Mouse (Mus musculus) T-helper 2 cell (primary cell): ENCODE measurements at regions not wholly inside any gene's neighbourhood (a gene's known extent, or its start where the extent isn't known, plus 50 kb on each side); places are given as distances from the start of the nearest gene placed in this dataset.

Source experiments
- in situ Hi-C: fragments of 300-600 bp; cut with MboI, MseI; formaldehyde crosslinking; loops from one replicate; pipeline ENCODE4 v1.15.1; 2025; ENCODE audit warnings: high pct_unique_total_duplicates

- in situ Hi-C loops: no loop called here
These were observed 186.8 kb downstream of the Katnal1 start for GRCm38 (mm10) chr5:148742158-148742835.

GRCm38 (mm10) chr5:148741267-148742004, 187.7 kb downstream of the Katnal1 start:
- in situ Hi-C loops: no loop called here

DNA sequence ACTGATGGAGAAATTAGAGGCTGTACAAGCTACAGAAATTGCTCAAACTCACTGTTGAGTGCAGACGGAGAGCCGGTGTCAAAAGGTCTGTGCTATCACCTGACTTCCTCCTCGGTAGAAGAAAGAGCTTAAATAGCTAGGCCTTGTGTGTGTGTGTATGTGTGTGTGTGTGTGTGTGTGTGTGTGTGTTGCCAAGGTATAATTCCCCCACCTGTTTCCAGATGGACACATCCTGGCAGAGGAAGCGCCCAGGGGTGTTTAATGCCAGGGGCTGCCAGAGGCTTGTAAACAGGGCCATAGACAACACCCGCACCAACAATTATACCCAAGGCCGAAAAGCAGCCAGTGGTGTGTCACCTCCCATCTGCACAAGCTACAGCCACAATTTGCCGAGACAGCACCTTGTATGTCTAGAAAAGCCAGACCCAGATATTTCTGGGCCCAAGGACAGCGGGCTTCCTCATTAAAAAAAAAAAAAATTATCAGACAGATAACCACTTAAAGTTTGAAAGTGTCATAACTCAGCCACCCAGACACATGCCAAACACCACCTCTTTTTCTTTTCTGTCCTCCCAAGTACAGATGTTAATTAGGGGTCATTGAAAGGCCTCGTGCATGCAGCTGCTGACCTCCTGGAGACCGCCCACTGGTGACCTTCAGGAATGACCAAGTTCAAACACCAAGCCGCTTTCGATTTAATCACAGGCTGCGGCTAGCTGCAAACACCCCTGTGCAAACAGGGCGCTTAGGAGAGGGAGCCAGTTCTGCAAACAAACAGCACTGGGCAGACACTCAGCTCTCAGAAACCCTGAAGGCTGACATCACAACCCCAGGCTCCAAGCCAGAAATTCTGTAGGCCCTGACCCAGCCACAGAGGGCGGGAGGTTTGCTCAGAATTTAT, 188.0 kb upstream of the Ubl3 start:
- in situ Hi-C loops: no loop called here

DNA sequence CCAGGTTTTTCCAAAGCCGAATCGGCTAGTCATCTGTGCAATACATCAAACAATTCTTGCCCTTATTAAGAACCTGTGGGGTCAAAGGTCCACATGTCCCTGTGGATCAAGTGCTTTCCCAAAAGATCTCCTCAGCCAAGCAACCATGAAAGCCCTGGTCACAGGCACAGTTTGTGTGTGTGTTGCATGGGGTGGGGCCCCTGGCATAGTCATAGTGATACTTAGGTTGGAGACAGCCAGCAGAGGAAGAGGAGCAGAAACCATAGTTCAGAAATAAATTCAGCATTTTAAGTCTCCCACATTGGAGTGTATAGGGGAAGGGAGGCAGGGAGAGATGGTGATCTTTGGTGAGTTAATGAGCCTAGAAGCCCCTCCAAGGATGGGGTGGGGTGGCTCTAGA, 187.1 kb upstream of the Ubl3 start:
- in situ Hi-C loops: no loop called here

- in situ Hi-C loops: no loop called here
These were observed 186.6 kb upstream of the Ubl3 start for GRCm38 (mm10) chr5:148739141-148739540.

DNA sequence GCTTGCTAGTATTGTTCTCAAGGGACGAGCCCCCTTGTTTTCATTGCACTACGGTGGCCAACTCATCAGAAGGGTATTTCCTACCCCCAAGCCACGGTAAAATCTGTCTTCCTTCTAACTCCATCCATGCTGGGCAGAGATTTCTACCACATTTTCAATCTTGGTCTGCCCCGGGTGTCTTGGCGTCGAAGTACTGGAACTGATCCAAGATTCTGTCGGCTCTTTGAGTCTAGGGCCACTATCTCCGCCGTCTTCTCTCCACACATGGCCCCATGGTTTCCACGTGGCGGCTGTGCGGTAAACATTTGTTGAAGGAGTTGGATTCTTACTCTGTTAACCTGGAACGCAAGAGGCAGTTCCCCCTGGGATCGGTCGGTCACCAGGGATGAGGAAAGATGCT, 177.0 kb upstream of the Ubl3 start:
- in situ Hi-C loops: no loop called here

DNA sequence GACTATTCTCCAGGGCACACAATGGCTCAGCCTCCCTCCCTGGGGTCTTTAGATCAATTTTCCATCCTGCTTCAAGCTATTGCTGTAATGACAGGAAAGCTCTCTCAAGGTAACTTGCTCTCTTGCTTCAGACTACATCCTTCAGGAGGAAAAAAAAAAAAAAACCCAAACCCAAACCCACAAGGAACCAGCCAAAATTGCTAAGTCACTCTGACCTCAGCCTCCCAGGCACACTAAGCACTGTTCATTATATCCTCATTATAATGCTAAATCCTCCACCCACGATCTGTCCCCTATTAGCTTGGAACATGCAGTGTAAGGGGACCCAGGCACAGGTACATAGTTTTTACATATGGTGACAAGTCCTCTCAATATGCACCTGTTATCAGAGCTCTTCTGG, 175.9 kb upstream of the Ubl3 start:
- in situ Hi-C loops: no loop called here

GRCm38 (mm10) chr5:148726442-148726841, 173.9 kb upstream of the Ubl3 start:
- in situ Hi-C loops: no loop called here

- in situ Hi-C loops: no loop called here
These were observed 171.9 kb upstream of the Ubl3 start for GRCm38 (mm10) chr5:148724470-148724869.

DNA sequence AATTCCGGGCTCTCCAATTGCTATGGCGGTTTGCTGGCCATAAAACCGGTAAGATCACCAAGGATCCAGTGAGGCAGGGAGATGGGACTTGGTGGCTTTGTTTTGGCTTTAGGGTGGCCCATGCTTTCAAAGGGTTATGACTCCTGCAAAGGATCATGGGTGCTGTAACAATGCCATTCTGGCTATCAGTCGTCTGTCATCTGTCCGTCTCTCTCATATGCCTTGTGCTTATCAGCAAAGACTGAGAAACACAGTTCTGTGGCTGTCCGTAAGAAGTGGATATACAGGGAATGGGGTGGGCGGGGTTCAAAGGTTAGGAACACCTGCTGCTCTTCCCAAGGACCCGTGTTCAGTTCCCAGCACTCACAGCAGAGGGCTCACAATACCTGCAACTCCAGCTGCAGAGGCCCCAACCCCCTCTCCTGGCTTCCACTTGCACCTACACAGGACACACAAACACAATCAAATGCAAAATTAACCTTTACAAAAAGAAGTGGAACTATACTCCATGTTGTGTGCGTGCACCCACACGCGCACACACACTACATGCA, 171.2 kb upstream of the Ubl3 start:
- in situ Hi-C loops: no loop called here

- in situ Hi-C loops: no loop called here
These were observed 168.0 kb upstream of the Ubl3 start for GRCm38 (mm10) chr5:148720604-148721003.

DNA sequence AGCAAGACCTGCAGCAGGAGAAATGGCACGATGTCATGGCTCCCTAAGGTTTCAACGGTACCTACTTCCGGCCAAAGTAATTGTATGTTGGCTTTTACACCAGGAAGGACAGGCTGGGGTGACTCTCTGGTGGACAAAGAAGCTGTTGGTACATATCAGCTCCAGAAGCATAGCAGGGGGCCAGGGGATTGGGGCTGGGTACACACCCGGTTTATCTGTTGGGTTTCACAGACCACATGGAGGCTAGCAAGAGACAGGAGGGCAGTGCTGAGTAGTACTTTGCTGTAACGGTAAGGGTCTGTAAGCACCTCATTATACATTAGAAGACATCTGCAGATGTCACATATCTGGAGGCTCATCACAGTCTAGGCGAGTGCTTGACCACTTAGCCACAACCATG, 164.0 kb upstream of the Ubl3 start:
- in situ Hi-C loops: no loop called here

- in situ Hi-C loops: no loop called here
These were observed 162.8 kb upstream of the Ubl3 start for GRCm38 (mm10) chr5:148715218-148715991.

DNA sequence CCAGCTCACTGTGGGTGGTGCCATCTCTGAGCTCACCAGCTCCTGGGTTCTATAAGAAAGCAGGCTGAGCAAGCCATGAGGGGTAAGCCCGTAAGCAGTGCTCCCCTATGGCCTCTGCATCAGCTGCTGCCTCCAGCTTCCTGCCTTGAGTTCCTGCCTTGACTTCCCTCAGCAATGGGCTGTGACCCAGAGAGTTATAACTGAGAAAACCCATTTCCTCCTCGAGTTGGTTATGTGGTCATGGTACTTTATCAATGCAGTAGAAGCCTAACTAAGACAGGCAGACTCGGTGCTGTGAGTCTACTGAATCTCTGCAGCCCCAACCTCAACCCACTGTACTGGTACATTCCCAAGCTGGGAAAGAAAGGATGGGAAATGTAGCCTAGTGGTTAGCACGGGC, 162.2 kb upstream of the Ubl3 start:
- in situ Hi-C loops: no loop called here

- in situ Hi-C loops: no loop called here
These were observed 161.2 kb upstream of the Ubl3 start for GRCm38 (mm10) chr5:148713796-148714195.

DNA sequence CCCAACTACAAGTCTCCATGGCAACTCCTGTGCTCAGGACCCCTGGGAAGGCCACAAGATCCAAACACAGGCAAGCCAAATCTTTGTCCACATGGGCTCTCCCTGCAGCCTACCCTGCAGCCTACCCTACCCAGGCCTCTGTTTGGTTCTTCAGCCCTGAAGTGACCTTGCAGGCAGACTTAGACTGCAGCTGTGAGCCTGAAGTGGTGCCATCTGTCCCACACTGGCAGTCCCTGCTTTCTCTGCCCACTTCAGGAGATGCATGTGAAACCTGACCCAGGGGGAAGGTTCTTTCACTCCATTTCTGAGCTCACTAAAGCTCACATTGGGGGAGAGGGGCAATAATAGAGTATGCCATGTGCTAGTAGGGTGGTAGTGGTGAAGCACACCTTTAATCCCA, 160.4 kb upstream of the Ubl3 start:
- in situ Hi-C loops: no loop called here

GRCm38 (mm10) chr5:148711570-148711969, 159.0 kb upstream of the Ubl3 start:
- in situ Hi-C loops: no loop called here

GRCm38 (mm10) chr5:148709111-148709771, 156.7 kb upstream of the Ubl3 start:
- in situ Hi-C loops: no loop called here

DNA sequence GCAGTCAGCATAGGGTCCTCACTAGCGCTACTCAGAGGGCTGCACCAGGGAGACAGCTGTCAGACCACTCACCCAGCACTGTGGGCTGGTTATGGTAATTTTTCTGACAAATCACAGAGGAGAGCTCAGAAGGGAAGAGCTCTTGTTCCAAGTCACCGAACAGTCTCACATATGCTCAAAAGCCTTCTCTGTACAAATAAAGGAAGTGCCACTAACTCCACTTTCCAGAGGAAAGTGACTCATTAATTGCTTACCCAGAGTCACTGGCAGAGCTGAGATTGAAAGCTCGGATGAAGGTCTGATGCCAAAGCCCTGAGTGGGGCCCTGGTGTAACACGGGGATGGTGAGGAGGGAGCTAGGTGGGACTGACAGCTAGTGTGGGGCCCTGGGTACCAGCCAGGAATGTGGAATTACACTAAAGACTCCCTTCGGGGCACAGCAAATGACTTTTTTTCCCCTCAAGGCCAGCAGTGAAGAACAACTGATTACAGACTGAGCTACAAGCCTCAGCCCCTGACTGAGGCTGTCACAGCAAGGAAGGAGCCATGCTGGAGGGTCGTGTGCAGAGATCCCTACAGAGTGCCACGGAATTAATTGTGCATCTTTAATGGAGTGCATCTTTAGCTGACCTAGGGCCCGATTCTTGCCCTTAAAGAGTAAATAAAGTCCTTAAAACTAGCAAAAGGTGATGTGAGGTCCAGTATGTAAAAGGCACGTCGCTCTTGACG, 155.6 kb upstream of the Ubl3 start:
- in situ Hi-C loops: no loop called here

DNA sequence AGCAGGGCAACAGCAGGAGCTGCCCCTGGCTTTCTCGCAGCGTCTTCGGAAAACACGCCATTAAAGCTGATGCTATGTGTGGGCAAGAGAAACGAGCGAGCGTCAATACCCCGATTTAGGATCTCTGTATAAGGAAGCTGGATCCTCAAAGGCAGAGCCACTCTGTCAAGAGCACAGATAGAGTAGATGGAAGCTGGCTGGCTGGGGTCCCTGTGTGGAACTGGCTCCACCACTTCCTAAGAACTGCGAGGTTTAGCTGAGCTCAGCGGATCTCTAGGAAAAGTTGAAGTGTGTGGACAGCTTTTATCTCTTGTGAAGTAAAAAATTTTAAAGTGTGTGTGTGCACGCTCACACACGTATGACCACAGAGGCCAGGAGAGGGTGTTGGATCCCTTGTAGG, 154.7 kb upstream of the Ubl3 start:
- in situ Hi-C loops: no loop called here
